Mouse (Mus musculus): ENCODE data around the gene Cdkal1. TPM values are rescaled to one million over a fixed set of nuclear protein-coding genes. Genes with fewer than 3 reads are reported as not detected.

Gene Cdkal1
- polyA plus RNA-seq, 1 experiment from 2014 or later = 35.1 TPM

DNA sequence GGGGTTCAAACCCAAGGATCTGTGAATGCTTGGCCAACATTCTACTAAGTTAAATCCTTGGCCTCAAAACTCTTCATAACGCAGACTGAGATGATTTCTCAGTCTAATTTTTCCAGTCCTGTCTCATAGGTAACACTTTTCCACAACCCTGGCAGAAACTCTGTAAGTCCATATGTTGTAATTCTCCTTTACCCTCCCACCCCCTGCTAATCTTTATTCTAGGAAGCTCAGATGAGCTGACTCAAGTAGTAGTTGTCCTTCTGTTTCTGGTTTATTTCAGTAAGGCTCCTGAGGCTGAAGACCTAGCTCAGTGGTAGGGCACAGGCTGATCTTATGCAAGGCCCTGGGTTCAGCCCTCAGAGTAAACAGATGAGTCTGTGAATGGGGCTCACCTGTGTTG lies 537.8 kb downstream of the Cdkal1 start:
- Histone ChIP-seq H3K9ac (ENCODE audit: low read length) (no peak overlapping the region), H3K4me3 (ENCODE audit: low read depth, low read length) (no peak overlapping the region), H3K4me1 (ENCODE audit: control insufficient read depth, insufficient read depth, low read length) (peaks cover 2% of the 10 kb centered on the region; the same call in 1 of the 2 replicates), H3K36me3 (ENCODE audit: control insufficient read depth, insufficient read depth, low read length) (no peaks in the 10 kb centered on the region), H3K27ac (ENCODE audit: low read depth, low read length) (no peak overlapping the region), H3K4me2 (no peak overlapping the region), H3K27me3 (ENCODE audit: control insufficient read depth, insufficient read depth, low read length) (no peaks in the 10 kb centered on the region), H3K9me3 (ENCODE audit: control insufficient read depth, low read length) (no peaks in the 10 kb centered on the region)
- ATAC-seq (ENCODE audit: low FRiP score) (no peak), DNase-seq (ENCODE audit: low spot score, missing footprints) (no peak)
- 86% methylated on average over 1 of the region's 1 CpGs for WGBS

DNA sequence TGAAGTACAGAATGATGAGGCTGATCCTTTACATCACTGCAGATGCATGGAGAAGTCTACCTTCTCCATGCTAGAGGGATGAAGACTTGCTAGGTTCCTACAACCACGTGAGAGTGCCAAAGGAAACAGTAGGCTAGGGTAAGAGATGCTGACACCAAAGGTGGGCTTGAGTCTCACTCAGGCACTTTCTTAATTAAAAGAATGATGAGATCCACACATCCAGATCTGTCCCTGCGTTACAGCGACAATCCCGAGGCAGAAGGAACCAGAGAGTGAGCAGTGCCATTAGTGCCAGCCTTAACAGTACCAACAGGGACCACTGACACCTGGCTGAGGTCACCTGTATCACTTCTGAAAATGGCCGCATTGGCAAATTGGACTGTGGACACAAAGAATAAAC lies 539.2 kb downstream of the Cdkal1 start:
- no peaks in the 10 kb centered on the region for H3K27me3 ChIP-seq (ENCODE audit: control insufficient read depth, insufficient read depth, low read length)
- 94% methylated on average over 5 of the region's 5 CpGs for WGBS

DNA sequence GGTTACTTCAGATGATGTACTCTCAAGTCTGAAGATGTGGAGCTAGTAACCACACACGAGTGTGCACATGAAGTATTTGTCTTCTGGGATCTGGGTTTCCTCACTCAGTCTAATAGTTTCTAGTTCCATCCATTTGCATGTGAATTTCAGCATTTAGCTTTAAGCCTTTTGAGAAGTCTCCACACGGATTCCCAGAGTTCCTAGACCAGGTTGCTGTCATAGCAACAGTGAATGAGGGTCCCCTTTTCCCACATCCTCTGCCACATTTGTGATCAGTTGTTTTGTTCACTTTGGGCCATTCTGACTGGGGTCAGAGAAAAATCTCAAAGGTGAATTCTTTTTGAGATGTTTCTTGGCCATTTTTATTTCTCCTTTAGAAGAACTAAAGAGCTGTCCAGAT lies 543.4 kb downstream of the Cdkal1 start:
- WGBS = 7% methylated on average over 2 of the region's 2 CpGs
- Histone ChIP-seq H3K27me3 (ENCODE audit: control insufficient read depth, insufficient read depth, low read length) (no peaks in the 10 kb centered on the region), H3K9me3 (ENCODE audit: control insufficient read depth, low read length) (no peaks in the 10 kb centered on the region), H3K4me3 (ENCODE audit: low read depth, low read length) (no peak overlapping the region), H3K4me2 (no peak overlapping the region), H3K4me1 (ENCODE audit: control insufficient read depth, insufficient read depth, low read length) (peaks cover 15% of the 10 kb centered on the region), H3K36me3 (ENCODE audit: control insufficient read depth, insufficient read depth, low read length) (no peaks in the 10 kb centered on the region), H3K9ac (ENCODE audit: low read length) (no peak overlapping the region), H3K27ac (ENCODE audit: low read depth, low read length) (peak overlapping the region; percentile 54)
- DNase-seq (ENCODE audit: low spot score, missing footprints) = peak; percentile 89
- ATAC-seq (ENCODE audit: low FRiP score) = peak; percentile 58

More for the DNA sequence above, 539.2 kb downstream of the Cdkal1 start:
- ATAC-seq (ENCODE audit: low FRiP score) (no peak), DNase-seq (ENCODE audit: low spot score, missing footprints) (no peak)
- Histone ChIP-seq H3K4me1 (ENCODE audit: control insufficient read depth, insufficient read depth, low read length) (peaks cover 7% of the 10 kb centered on the region), H3K9ac (ENCODE audit: low read length) (no peak overlapping the region), H3K36me3 (ENCODE audit: control insufficient read depth, insufficient read depth, low read length) (no peaks in the 10 kb centered on the region), H3K9me3 (ENCODE audit: control insufficient read depth, low read length) (no peaks in the 10 kb centered on the region), H3K4me2 (no peak overlapping the region), H3K4me3 (ENCODE audit: low read depth, low read length) (no peak overlapping the region), H3K27ac (ENCODE audit: low read depth, low read length) (no peak overlapping the region)

DNA sequence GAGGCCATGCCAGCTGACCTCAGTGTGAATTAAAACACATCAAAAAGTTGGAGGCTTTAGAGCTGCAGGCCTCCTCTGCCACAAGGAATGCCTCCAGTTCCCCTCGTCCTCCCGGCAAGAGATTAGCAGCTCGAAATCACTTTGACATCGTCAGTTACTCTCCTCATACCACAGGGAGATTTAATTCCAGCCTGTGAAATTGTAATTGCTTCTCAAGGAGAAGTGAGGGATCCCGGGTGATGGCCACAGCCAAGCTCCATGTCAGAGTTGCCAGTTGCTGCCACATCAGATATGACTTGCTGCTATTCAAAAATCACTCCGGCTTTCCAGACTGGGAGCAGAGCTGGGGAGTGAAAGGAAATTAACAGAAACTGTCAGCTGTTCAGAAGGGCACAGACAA lies 548.1 kb downstream of the Cdkal1 start:
- DNase-seq (ENCODE audit: low spot score, missing footprints) = no peak
- WGBS = 16% methylated on average over 6 of the region's 6 CpGs
- H3K9me3 ChIP-seq (ENCODE audit: control insufficient read depth, low read length) = no peaks in the 10 kb centered on the region
- peaks cover 13% of the 10 kb centered on the region for H3K4me1 ChIP-seq (ENCODE audit: control insufficient read depth, insufficient read depth, low read length)
- H3K27ac ChIP-seq (ENCODE audit: low read depth, low read length) = peak overlapping the region; percentile 22
- no peaks in the 10 kb centered on the region for H3K36me3 ChIP-seq (ENCODE audit: control insufficient read depth, insufficient read depth, low read length)
- ATAC-seq (ENCODE audit: low FRiP score) = peak; percentile 43
- no peaks in the 10 kb centered on the region for H3K27me3 ChIP-seq (ENCODE audit: control insufficient read depth, insufficient read depth, low read length)
- H3K4me3 ChIP-seq (ENCODE audit: low read depth, low read length) = no peak overlapping the region
- no peak overlapping the region for H3K4me2 ChIP-seq
- no peak overlapping the region for H3K9ac ChIP-seq (ENCODE audit: low read length)

DNA sequence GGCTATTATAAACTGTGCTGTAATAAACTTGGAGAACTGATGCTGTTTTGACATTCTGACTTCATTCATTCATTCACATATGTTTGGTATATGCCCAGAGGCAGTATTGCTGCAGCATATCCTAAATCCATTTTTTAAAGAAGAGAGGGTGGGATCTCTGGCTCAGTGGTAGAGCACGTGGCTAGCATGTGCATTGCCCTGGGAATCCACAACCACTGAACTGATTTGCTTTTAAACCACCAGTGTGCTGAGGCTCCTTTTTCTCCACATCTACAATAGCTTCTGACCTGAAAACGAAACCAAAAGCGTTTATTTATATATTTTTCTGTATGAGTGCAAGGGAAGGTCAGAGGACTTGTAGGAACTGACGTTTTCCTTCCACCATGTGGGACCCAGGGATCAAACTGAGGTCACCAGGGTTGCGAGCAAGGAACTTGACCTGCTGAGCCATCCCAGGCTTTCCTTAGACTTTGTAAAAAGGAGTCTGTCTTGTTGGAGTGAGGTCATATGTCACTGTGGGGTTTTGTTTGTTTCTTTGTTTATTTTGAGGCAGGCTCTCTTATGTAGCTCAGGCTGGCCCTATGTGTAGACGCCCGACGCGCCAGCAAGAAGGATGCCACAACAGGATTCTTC lies 562.8 kb downstream of the Cdkal1 start:
- 82% methylated on average over 9 of the region's 9 CpGs for WGBS
- H3K36me3 ChIP-seq (ENCODE audit: control insufficient read depth, insufficient read depth, low read length) = no peaks in the 10 kb centered on the region

DNA sequence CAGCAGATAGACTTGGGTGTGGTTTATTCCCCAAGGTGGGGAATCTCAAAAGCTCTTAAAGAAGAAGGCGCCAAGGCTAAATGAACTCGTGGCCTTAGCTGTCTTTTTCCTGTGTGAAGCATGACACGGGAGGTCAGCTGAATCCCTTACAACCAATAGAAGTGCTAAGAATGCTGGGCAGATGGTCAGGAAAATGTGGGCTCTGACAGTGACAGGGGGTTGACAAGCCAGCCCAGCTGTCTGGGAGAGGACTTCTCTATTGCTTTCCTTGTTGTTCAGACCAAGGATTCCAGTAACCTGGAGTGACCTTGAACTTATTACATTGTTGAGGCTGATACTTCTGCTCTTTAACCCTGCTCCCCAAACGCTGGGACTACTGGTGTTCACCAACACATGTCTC lies 564.9 kb downstream of the Cdkal1 start:
- no peak overlapping the region for H3K4me3 ChIP-seq (ENCODE audit: low read depth, low read length)
- WGBS = 70% methylated on average over 4 of the region's 4 CpGs
- ATAC-seq (ENCODE audit: low FRiP score) = no peak

More for the DNA sequence above, 562.8 kb downstream of the Cdkal1 start:
- no peaks in the 10 kb centered on the region for H3K27me3 ChIP-seq (ENCODE audit: control insufficient read depth, insufficient read depth, low read length)
- H3K4me3 ChIP-seq (ENCODE audit: low read depth, low read length) = no peak overlapping the region
- H3K27ac ChIP-seq (ENCODE audit: low read depth, low read length) = no peak overlapping the region
- no peaks in the 10 kb centered on the region for H3K4me1 ChIP-seq (ENCODE audit: control insufficient read depth, insufficient read depth, low read length)
- H3K9ac ChIP-seq (ENCODE audit: low read length) = no peak overlapping the region
- H3K9me3 ChIP-seq (ENCODE audit: control insufficient read depth, low read length) = no peaks in the 10 kb centered on the region
- H3K4me2 ChIP-seq = no peak overlapping the region
- DNase-seq (ENCODE audit: low spot score, missing footprints) = peak; percentile 60
- ATAC-seq (ENCODE audit: low FRiP score) = no peak

DNA sequence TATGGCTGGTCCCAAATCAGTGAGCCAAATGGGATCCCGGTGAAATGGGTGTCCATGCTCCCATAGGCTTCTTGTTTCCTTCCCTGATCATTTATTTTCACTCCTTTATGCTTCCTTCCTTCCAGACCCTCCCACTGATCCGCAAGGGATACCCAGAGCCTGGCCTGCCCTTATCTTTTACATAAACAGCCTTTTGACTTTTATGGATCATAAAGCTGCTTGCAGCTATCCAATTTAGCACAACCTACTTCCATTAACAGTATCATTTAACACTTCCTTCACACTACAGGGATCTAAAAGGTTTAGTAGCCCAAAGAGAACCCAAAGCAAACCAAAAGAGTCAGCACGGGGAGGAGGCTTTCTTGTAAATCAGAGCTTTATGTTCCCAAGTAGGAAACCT lies 570.4 kb downstream of the Cdkal1 start:
- Histone ChIP-seq H3K9me3 (ENCODE audit: control insufficient read depth, low read length) (no peaks in the 10 kb centered on the region), H3K27ac (ENCODE audit: low read depth, low read length) (no peak overlapping the region), H3K36me3 (ENCODE audit: control insufficient read depth, insufficient read depth, low read length) (no peaks in the 10 kb centered on the region), H3K4me3 (ENCODE audit: low read depth, low read length) (no peak overlapping the region), H3K9ac (ENCODE audit: low read length) (no peak overlapping the region), H3K27me3 (ENCODE audit: control insufficient read depth, insufficient read depth, low read length) (no peaks in the 10 kb centered on the region), H3K4me1 (ENCODE audit: control insufficient read depth, insufficient read depth, low read length) (no peaks in the 10 kb centered on the region), H3K4me2 (no peak overlapping the region)
- WGBS = 84% methylated on average over 3 of the region's 3 CpGs
- DNase-seq (ENCODE audit: low spot score, missing footprints) = no peak
- no peak for ATAC-seq (ENCODE audit: low FRiP score)

More for the DNA sequence above, 564.9 kb downstream of the Cdkal1 start:
- no peak overlapping the region for H3K4me2 ChIP-seq
- H3K4me1 ChIP-seq (ENCODE audit: control insufficient read depth, insufficient read depth, low read length) = no peaks in the 10 kb centered on the region
- no peaks in the 10 kb centered on the region for H3K9me3 ChIP-seq (ENCODE audit: control insufficient read depth, low read length)
- H3K36me3 ChIP-seq (ENCODE audit: control insufficient read depth, insufficient read depth, low read length) = no peaks in the 10 kb centered on the region
- no peak overlapping the region for H3K9ac ChIP-seq (ENCODE audit: low read length)
- no peak overlapping the region for H3K27ac ChIP-seq (ENCODE audit: low read depth, low read length)
- DNase-seq (ENCODE audit: low spot score, missing footprints) = peak; percentile 26
- no peaks in the 10 kb centered on the region for H3K27me3 ChIP-seq (ENCODE audit: control insufficient read depth, insufficient read depth, low read length)

DNA sequence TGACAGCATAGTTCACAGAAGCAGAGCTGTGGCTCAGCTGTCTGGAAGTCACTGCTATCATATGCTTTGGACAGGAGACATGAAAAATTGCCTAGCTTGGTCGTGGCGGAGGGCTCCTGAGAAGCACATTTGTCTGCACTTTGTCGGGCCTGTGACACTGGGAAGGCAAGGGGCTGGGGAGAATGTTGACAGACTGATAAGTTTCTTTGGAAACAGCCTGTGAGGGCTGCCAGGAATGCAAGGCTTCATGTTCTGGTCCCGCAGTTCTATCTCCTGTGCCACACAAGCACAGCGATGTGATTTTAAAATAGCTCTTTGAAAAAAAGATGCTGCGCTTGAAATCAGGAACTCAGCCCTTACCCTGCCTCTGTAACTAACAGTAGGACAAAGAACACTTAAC lies 573.9 kb downstream of the Cdkal1 start:
- DNase-seq (ENCODE audit: low spot score, missing footprints) (peak; percentile 44), ATAC-seq (ENCODE audit: low FRiP score) (no peak)
- Histone ChIP-seq H3K27ac (ENCODE audit: low read depth, low read length) (no peak overlapping the region), H3K4me3 (ENCODE audit: low read depth, low read length) (no peak overlapping the region), H3K36me3 (ENCODE audit: control insufficient read depth, insufficient read depth, low read length) (no peaks in the 10 kb centered on the region), H3K4me1 (ENCODE audit: control insufficient read depth, insufficient read depth, low read length) (no peaks in the 10 kb centered on the region), H3K9ac (ENCODE audit: low read length) (no peak overlapping the region), H3K9me3 (ENCODE audit: control insufficient read depth, low read length) (no peaks in the 10 kb centered on the region), H3K27me3 (ENCODE audit: control insufficient read depth, insufficient read depth, low read length) (no peaks in the 10 kb centered on the region), H3K4me2 (no peak overlapping the region)
- 85% methylated on average over 6 of the region's 6 CpGs for WGBS

DNA sequence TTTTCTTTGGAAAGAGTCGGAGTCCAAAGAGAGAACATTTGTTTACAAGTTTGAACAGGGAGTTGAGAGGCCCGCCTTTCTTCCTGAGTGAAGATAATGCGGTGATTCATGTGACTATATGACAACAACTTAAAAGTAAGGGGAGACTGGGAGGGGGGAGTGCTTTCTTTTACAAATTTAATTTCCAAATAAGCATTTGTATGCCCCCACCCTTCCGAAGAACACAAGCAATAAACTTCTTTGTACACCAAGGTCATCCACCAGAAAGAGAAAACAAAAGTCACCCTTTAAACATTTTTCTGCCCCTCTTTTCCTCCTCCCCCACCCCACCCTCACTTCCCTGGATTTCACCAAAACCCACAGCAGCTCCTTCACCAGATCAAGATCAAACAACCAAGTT lies 577.3 kb downstream of the Cdkal1 start:
- no peak overlapping the region for H3K4me3 ChIP-seq (ENCODE audit: low read depth, low read length)
- peaks cover 9% of the 10 kb centered on the region; the same call in 1 of the 2 replicates for H3K4me1 ChIP-seq (ENCODE audit: control insufficient read depth, insufficient read depth, low read length)
- no peak for DNase-seq (ENCODE audit: low spot score, missing footprints)
- ATAC-seq (ENCODE audit: low FRiP score) = no peak
- no peak overlapping the region for H3K4me2 ChIP-seq
- H3K27me3 ChIP-seq (ENCODE audit: control insufficient read depth, insufficient read depth, low read length) = no peaks in the 10 kb centered on the region
- no peaks in the 10 kb centered on the region for H3K9me3 ChIP-seq (ENCODE audit: control insufficient read depth, low read length)
- no peaks in the 10 kb centered on the region for H3K36me3 ChIP-seq (ENCODE audit: control insufficient read depth, insufficient read depth, low read length)
- no peak overlapping the region for H3K27ac ChIP-seq (ENCODE audit: low read depth, low read length)
- H3K9ac ChIP-seq (ENCODE audit: low read length) = no peak overlapping the region
- WGBS = 76% methylated on average over 4 of the region's 4 CpGs
